Mouse (Mus musculus) CH12.LX (cell line): ENCODE measurements around the gene Pigl.

Experiments used
- BHLHE40 ChIP-seq: IDR thresholded peaks from 2 replicates; pipeline ENCODE4 v1.6.1; 2011; ENCODE audit warnings: mild to moderate bottlenecking, low read depth, low read length, improper control_type of control experiment
- CTCF ChIP-seq, 2 experiments: IDR thresholded peaks in 1 of 2; conservative IDR thresholded peaks in 1 of 2; 2 replicates each; pipeline ENCODE4 v1.5.1; 2011 to 2012; ENCODE audit warnings: low read depth in 2 of 2, low read length in 2 of 2, improper control_type of control experiment in 1 of 2, inconsistent platforms in 1 of 2, mild to moderate bottlenecking in 1 of 2, moderate library complexity in 1 of 2
- E2F4 ChIP-seq: IDR thresholded peaks from 2 replicates; pipeline ENCODE4 v1.6.1; 2011; ENCODE audit warnings: low read depth, low read length, improper control_type of control experiment; ENCODE audit not compliant: insufficient replicate concordance
- ELF1 ChIP-seq: IDR thresholded peaks from 2 replicates; pipeline ENCODE4 v1.6.1; 2014; ENCODE audit warnings: low read depth, mild to moderate bottlenecking, inconsistent platforms, low read length, improper control_type of control experiment
- EP300 ChIP-seq: IDR thresholded peaks from 2 replicates; pipeline ENCODE4 v1.6.1; 2011; ENCODE audit warnings: low read length, improper control_type of control experiment
- GABPA ChIP-seq: IDR thresholded peaks from 2 replicates; pipeline ENCODE4 v1.6.1; 2012; ENCODE audit warnings: low read depth, low read length, improper control_type of control experiment, inconsistent platforms; ENCODE audit not compliant: insufficient replicate concordance
- MAX ChIP-seq: IDR thresholded peaks from 2 replicates; pipeline ENCODE4 v1.6.1; 2011; ENCODE audit warnings: low read length, improper control_type of control experiment
- POLR2A ChIP-seq: IDR thresholded peaks from 2 replicates; pipeline ENCODE4 v1.6.1; 2011; ENCODE audit warnings: low read depth, mild to moderate bottlenecking, improper control_type of control experiment, low read length

DNA sequence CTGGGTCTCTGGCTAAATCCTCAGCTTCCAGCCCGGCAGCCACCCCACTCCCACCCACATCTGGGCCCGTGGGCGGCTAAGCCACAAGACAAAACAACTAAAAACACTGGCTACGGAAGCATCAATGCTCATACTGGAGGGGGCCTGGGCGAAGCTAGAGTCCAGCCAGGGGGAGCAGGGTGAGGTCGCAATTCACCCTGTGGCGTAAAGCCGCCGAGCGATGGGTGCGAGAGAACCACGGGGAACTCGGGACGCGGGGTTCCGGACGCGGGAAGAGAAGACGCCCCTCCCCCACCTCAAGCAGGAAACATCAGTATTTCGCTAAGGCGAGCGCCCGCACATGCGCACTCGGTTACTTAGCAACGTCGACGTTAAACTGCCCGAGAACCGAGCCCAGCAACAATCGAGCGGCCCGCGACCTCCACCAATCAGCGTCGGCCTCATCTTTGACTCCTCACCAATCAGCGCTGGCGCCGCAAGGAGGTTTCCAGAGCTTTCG, 92.5 kb downstream of the Pigl start, which contains the start of gene Ubb:
- TF ChIP-seq CTCF (conservative IDR thresholded peaks at IDR 0.05 in 1 of 2, IDR thresholded peaks at IDR 0.05 in 1 of 2; ENCODE audit: low read depth in 2 of 2, low read length in 2 of 2): no peak
- no peak for TF ChIP-seq GABPA
- no peak; the same call in 1 of the 2 replicates for TF ChIP-seq MAX
- peak; percentile 54 for TF ChIP-seq BHLHE40
- TF ChIP-seq EP300: no peak
- TF ChIP-seq POLR2A: peak; percentile 41; the same call in 1 of the 2 replicates
- TF ChIP-seq ELF1: peak; percentile 86
- TF ChIP-seq E2F4: peak; percentile 92; the same call in 1 of the 2 replicates
